Mouse (Mus musculus) heart, postnatal 0 days (tissue): ENCODE results near the gene Trpv4.

ENCODE experiments used
- CTCF ChIP-seq: IDR thresholded peaks from 2 replicates; pipeline ENCODE4 v1.5.1; 2016; ENCODE audit warnings: antibody characterized with exemption, control low read depth, low read depth
- EP300 ChIP-seq: IDR thresholded peaks from 2 replicates; pipeline ENCODE4 v1.6.1; 2016; ENCODE audit warnings: antibody characterized with exemption, low read depth

DNA sequence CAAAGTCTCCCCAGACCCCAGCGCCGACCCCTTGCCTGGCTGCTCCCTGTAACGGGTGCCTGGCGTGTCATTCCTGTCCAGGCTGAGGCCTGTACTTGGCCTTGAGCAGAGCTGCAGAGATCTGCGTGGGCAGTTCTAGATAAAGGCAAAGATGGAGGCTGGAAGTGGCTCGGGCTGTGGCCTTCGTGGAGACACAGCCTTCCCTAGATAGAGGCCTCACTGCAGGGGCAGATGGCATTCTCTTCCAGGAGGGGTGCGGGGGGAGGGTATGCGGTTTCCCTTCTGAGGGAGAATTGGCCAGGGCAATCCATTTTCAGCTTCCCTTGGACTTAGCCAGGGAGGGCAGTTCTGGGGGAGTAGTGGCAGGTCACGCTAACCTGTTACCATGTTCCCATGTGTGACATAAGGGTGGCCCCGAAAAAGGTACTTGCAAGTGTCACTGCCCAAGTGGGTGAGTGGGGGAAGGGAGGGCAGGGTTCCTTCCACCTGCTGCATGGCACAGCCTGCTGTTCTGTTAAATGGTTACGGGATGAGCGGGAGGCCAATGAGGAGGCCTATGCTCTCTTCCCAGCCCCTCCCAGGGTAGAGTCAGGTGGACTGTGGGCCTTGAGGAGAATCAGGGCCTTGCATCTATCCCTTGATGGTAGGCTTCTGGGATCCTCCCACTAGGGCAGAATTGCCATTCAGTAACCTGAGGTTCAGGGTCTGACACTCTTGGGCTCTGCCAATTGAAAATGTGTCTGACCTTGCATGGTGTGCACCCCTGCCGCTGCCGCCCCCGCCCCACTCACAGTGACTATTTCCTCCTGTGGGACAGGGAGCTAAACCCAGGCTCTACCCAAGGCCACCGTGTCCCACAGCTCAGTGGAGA lies 67.9 kb downstream of the Trpv4 start:
- TF ChIP-seq CTCF (no peak), EP300 (no peak)
